Mouse (Mus musculus) frontal cortex, adult 2 months (tissue): ENCODE measurements around the gene Bex2. TPM values are rescaled to one million over a fixed set of nuclear protein-coding genes. Genes with fewer than 3 reads are reported as not detected.

Source experiments
- polyA plus RNA-seq: library from polyadenylated mRNA; depleted of rRNA; stranded (reverse); fragments of >200 nt; gene quantifications from 2 replicates; pipeline ENCODE4 v1.2.3, GENCODE M21; 2012; rRNA removed

The Bex2 gene
- polyA plus RNA-seq, 1 experiment: 460 TPM

Other genes with a start within 250 kb of the Bex2 start
- gene Gprasp2, start 229.2 kb downstream of the Bex2 start, polyA plus RNA-seq: 87.4 and 110 TPM in 2 replicates
- gene Arxes2, start 74.4 kb downstream of the Bex2 start, polyA plus RNA-seq: 84.8 and 88.5 TPM in 2 replicates
- 23.9 and 25.2 TPM in 2 replicates for gene Arxes1, start 34.9 kb downstream of the Bex2 start, polyA plus RNA-seq
- gene Nxf3, start 17.0 kb upstream of the Bex2 start, polyA plus RNA-seq: 0.04 and 0.10 TPM in 2 replicates
- 32.8 and 37.5 TPM in 2 replicates for gene Bex4, start 70.8 kb upstream of the Bex2 start, polyA plus RNA-seq
- gene Tceal8, start 104.1 kb upstream of the Bex2 start, polyA plus RNA-seq: 67.1 and 69.0 TPM in 2 replicates
- gene Tceal5, start 135.6 kb upstream of the Bex2 start, polyA plus RNA-seq: 197 and 224 TPM in 2 replicates
- 1.3 and 1.4 TPM in 2 replicates for gene Tceal7, start 146.5 kb upstream of the Bex2 start, polyA plus RNA-seq
- gene Bex1, start 147.3 kb upstream of the Bex2 start, polyA plus RNA-seq: 132 and 148 TPM in 2 replicates
- gene Tceal9, start 176.8 kb upstream of the Bex2 start, polyA plus RNA-seq: 140 and 143 TPM in 2 replicates
- gene Bex3, start 202.0 kb upstream of the Bex2 start, polyA plus RNA-seq: 584 and 646 TPM in 2 replicates